Mouse (Mus musculus) hindbrain, embryonic 10.5 days (tissue): Measurements from ENCODE around the gene Prr29. TPM values are rescaled to one million over a fixed set of nuclear protein-coding genes. Genes with fewer than 3 reads are reported as not detected.

Experiments used
- DNase-seq: peaks from one replicate; pipeline ENCODE4 v3.0.0-alpha.2; 2017; ENCODE audit warnings: low spot score
- H3K27ac ChIP-seq: fragments of 300-500 bp; sonication (generic); 2 replicates; pipeline ENCODE4 v1.5.1; 2016; ENCODE audit warnings: mild to moderate bottlenecking, moderate library complexity
- H3K27me3 ChIP-seq: fragments of 300-500 bp; sonication (generic); 2 replicates; pipeline ENCODE4 v1.6.1; 2016; ENCODE audit warnings: mild to moderate bottlenecking; ENCODE audit not compliant: poor library complexity, insufficient read depth, severe bottlenecking
- H3K36me3 ChIP-seq: fragments of 300-500 bp; sonication (generic); 2 replicates; pipeline ENCODE4 v1.6.1; 2016; ENCODE audit warnings: mild to moderate bottlenecking, moderate library complexity
- H3K4me1 ChIP-seq: fragments of 300-500 bp; sonication (generic); replicated peaks from 2 replicates; pipeline ENCODE4 v1.6.1; 2016; ENCODE audit warnings: mild to moderate bottlenecking
- H3K4me3 ChIP-seq: fragments of 300-500 bp; sonication (generic); 2 replicates; pipeline ENCODE4 v1.5.1; 2016; ENCODE audit warnings: mild to moderate bottlenecking, moderate library complexity
- H3K9me3 ChIP-seq: fragments of 300-500 bp; sonication (generic); 2 replicates; pipeline ENCODE4 v1.6.1; 2016; ENCODE audit warnings: mild to moderate bottlenecking, moderate library complexity
- WGBS: fragments of 180-500 bp; shearing (Covaris S2); methylation state at CpG from one replicate; pipeline ENCODE4 v1.1.7; 2016; 5-methylcytosine and 5-hydroxymethylcytosine counted together
- polyA plus RNA-seq: library from polyadenylated mRNA; unstranded; fragments of >200 nt; fragmentation: Nextera tagmentation; extraction: Ambion mirVana; gene quantifications from 2 replicates; pipeline ENCODE4 v1.2.1, GENCODE M21; 2016

Prr29 gene
- not detected in 2 replicates for polyA plus RNA-seq

GRCm38 (mm10) chr11:106365366-106365765, at the start of gene Prr29:
Prr29 (plus strand) TSS chr11:106365472.
- no peak for DNase-seq
- H3K27me3 ChIP-seq = no peaks in the 10 kb centered on the region
- 57% methylated on average over 10 of the region's 10 CpGs for WGBS
- H3K27ac ChIP-seq = peak within 1 kb of the TSS; percentile 64
- peak within 1 kb of the TSS; percentile 28 for H3K4me3 ChIP-seq
- peaks cover 28% of the 10 kb centered on the region for H3K4me1 ChIP-seq
- H3K9me3 ChIP-seq = no peaks in the 10 kb centered on the region
- no peaks in the 10 kb centered on the region for H3K36me3 ChIP-seq

GRCm38 (mm10) chr11:106316416-106316815, 48.9 kb upstream of the Prr29 start:
- Histone ChIP-seq H3K4me3 (no peak overlapping the region), H3K36me3 (no peaks in the 10 kb centered on the region), H3K27ac (no peak overlapping the region), H3K27me3 (no peaks in the 10 kb centered on the region), H3K4me1 (peaks cover 39% of the 10 kb centered on the region), H3K9me3 (no peaks in the 10 kb centered on the region)
- WGBS = 50% methylated on average over 1 of the region's 1 CpGs
- no peak for DNase-seq

GRCm38 (mm10) chr11:106317801-106318200, 47.5 kb upstream of the Prr29 start:
- DNase-seq = no peak
- Histone ChIP-seq H3K4me1 (peaks cover 39% of the 10 kb centered on the region), H3K36me3 (no peaks in the 10 kb centered on the region), H3K27me3 (no peaks in the 10 kb centered on the region), H3K9me3 (no peaks in the 10 kb centered on the region), H3K4me3 (no peak overlapping the region), H3K27ac (no peak overlapping the region; the same call in 1 of the 2 replicates)
- 85% methylated on average over 7 of the region's 7 CpGs for WGBS

GRCm38 (mm10) chr11:106318406-106319366, 46.6 kb upstream of the Prr29 start:
- DNase-seq = no peak
- H3K27ac ChIP-seq = no peak overlapping the region
- no peaks in the 10 kb centered on the region for H3K36me3 ChIP-seq
- 79% methylated on average over 21 of the region's 21 CpGs for WGBS
- no peak overlapping the region for H3K4me3 ChIP-seq
- H3K4me1 ChIP-seq = peaks cover 33% of the 10 kb centered on the region
- no peaks in the 10 kb centered on the region for H3K27me3 ChIP-seq
- H3K9me3 ChIP-seq = no peaks in the 10 kb centered on the region

GRCm38 (mm10) chr11:106324858-106325257, 40.4 kb upstream of the Prr29 start:
- Histone ChIP-seq H3K4me1 (peaks cover 27% of the 10 kb centered on the region), H3K27ac (no peak overlapping the region), H3K9me3 (no peaks in the 10 kb centered on the region), H3K4me3 (no peak overlapping the region), H3K36me3 (no peaks in the 10 kb centered on the region), H3K27me3 (no peaks in the 10 kb centered on the region)
- WGBS = 63% methylated on average over 5 of the region's 5 CpGs
- DNase-seq = no peak

- WGBS = 68% methylated on average over 8 of the region's 8 CpGs
- no peak overlapping the region for H3K27ac ChIP-seq
These were observed 39.6 kb upstream of the Prr29 start for GRCm38 (mm10) chr11:106325566-106326206.

GRCm38 (mm10) chr11:106326475-106326874, 38.8 kb upstream of the Prr29 start:
- H3K36me3 ChIP-seq = no peaks in the 10 kb centered on the region
- H3K27ac ChIP-seq = no peak overlapping the region
- no peaks in the 10 kb centered on the region for H3K27me3 ChIP-seq
- peaks cover 27% of the 10 kb centered on the region for H3K4me1 ChIP-seq
- H3K9me3 ChIP-seq = no peaks in the 10 kb centered on the region
- DNase-seq = no peak
- 89% methylated on average over 8 of the region's 8 CpGs for WGBS
- no peak overlapping the region for H3K4me3 ChIP-seq

More at GRCm38 (mm10) chr11:106325566-106326206, 39.6 kb upstream of the Prr29 start:
- Histone ChIP-seq H3K27me3 (no peaks in the 10 kb centered on the region), H3K36me3 (no peaks in the 10 kb centered on the region), H3K9me3 (no peaks in the 10 kb centered on the region), H3K4me3 (no peak overlapping the region), H3K4me1 (peaks cover 27% of the 10 kb centered on the region)
- DNase-seq = peak; percentile 47

- Histone ChIP-seq H3K4me3 (no peak overlapping the region), H3K27me3 (no peaks in the 10 kb centered on the region), H3K36me3 (no peaks in the 10 kb centered on the region), H3K9me3 (no peaks in the 10 kb centered on the region), H3K4me1 (peaks cover 33% of the 10 kb centered on the region), H3K27ac (no peak overlapping the region)
- DNase-seq = no peak
- WGBS = 74% methylated on average over 5 of the region's 5 CpGs
These were observed 36.8 kb upstream of the Prr29 start for GRCm38 (mm10) chr11:106328521-106328920.

GRCm38 (mm10) chr11:106329128-106329527, 36.1 kb upstream of the Prr29 start:
- no peak for DNase-seq
- 80% methylated on average over 6 of the region's 6 CpGs for WGBS
- Histone ChIP-seq H3K9me3 (no peaks in the 10 kb centered on the region), H3K4me3 (no peak overlapping the region), H3K27me3 (no peaks in the 10 kb centered on the region), H3K36me3 (no peaks in the 10 kb centered on the region), H3K4me1 (peaks cover 37% of the 10 kb centered on the region), H3K27ac (no peak overlapping the region)

GRCm38 (mm10) chr11:106329682-106330081, 35.6 kb upstream of the Prr29 start:
- DNase-seq = no peak
- Histone ChIP-seq H3K27me3 (no peaks in the 10 kb centered on the region), H3K4me3 (no peak overlapping the region), H3K36me3 (no peaks in the 10 kb centered on the region), H3K27ac (no peak overlapping the region), H3K9me3 (no peaks in the 10 kb centered on the region), H3K4me1 (peaks cover 35% of the 10 kb centered on the region)
- WGBS = 75% methylated on average over 7 of the region's 7 CpGs

- no peak overlapping the region for H3K4me3 ChIP-seq
- DNase-seq = no peak
- H3K36me3 ChIP-seq = no peaks in the 10 kb centered on the region
- no peaks in the 10 kb centered on the region for H3K27me3 ChIP-seq
- H3K9me3 ChIP-seq = no peaks in the 10 kb centered on the region
- H3K27ac ChIP-seq = no peak overlapping the region
- peaks cover 23% of the 10 kb centered on the region for H3K4me1 ChIP-seq
- 65% methylated on average over 4 of the region's 4 CpGs for WGBS
These were observed 32.8 kb upstream of the Prr29 start for GRCm38 (mm10) chr11:106332458-106332857.

- DNase-seq = no peak
- H3K9me3 ChIP-seq = no peaks in the 10 kb centered on the region
- 11% methylated on average over 2 of the region's 2 CpGs for WGBS
- peaks cover 20% of the 10 kb centered on the region for H3K4me1 ChIP-seq
- H3K27ac ChIP-seq = peak overlapping the region; percentile 62; the same call in 1 of the 2 replicates
- H3K4me3 ChIP-seq = no peak overlapping the region
- no peaks in the 10 kb centered on the region for H3K27me3 ChIP-seq
- no peaks in the 10 kb centered on the region for H3K36me3 ChIP-seq
These were observed 31.2 kb upstream of the Prr29 start for GRCm38 (mm10) chr11:106334066-106334465.

- H3K36me3 ChIP-seq = no peaks in the 10 kb centered on the region
- H3K4me3 ChIP-seq = no peak overlapping the region
- H3K9me3 ChIP-seq = no peaks in the 10 kb centered on the region
- 79% methylated on average over 5 of the region's 5 CpGs for WGBS
- no peaks in the 10 kb centered on the region for H3K27me3 ChIP-seq
- H3K4me1 ChIP-seq = peaks cover 18% of the 10 kb centered on the region
- DNase-seq = no peak
- H3K27ac ChIP-seq = no peak overlapping the region
These were observed 27.2 kb upstream of the Prr29 start for GRCm38 (mm10) chr11:106338029-106338428.
